Mouse (Mus musculus) right cerebral cortex, postnatal 4 days (tissue): Measurements from ENCODE around the gene Ank3.

Experiments
- DNase-seq: peaks from one replicate; pipeline ENCODE4 v3.0.0-alpha.2; 2022

The Ank3 gene

GRCm38 (mm10) chr10:69414888-69415287 lies 16.3 kb downstream of the Ank3 start:
- no peak for DNase-seq

GRCm38 (mm10) chr10:69418716-69419115 lies 20.1 kb downstream of the Ank3 start:
- DNase-seq = no peak

- no peak for DNase-seq
Observed at GRCm38 (mm10) chr10:69420306-69420705, 21.7 kb downstream of the Ank3 start.

- DNase-seq = no peak
Observed at GRCm38 (mm10) chr10:69424051-69424450, 25.5 kb downstream of the Ank3 start.

- DNase-seq = no peak
Observed at GRCm38 (mm10) chr10:69430138-69430537, 31.6 kb downstream of the Ank3 start.

- DNase-seq = no peak
Observed at GRCm38 (mm10) chr10:69431101-69431500, 32.5 kb downstream of the Ank3 start.

- no peak for DNase-seq
Observed at GRCm38 (mm10) chr10:69435213-69435612, 36.6 kb downstream of the Ank3 start.

- DNase-seq = no peak
Observed at GRCm38 (mm10) chr10:69439449-69439848, 40.9 kb downstream of the Ank3 start.

GRCm38 (mm10) chr10:69444546-69444945 lies 46.0 kb downstream of the Ank3 start:
- no peak for DNase-seq

- no peak for DNase-seq
Observed at GRCm38 (mm10) chr10:69445951-69446350, 47.4 kb downstream of the Ank3 start.

GRCm38 (mm10) chr10:69446566-69446965 lies 48.0 kb downstream of the Ank3 start:
- DNase-seq = no peak

- no peak for DNase-seq
Observed at GRCm38 (mm10) chr10:69447308-69447707, 48.7 kb downstream of the Ank3 start.

GRCm38 (mm10) chr10:69448174-69448573 lies 49.6 kb downstream of the Ank3 start:
- DNase-seq = no peak

- DNase-seq = no peak
Observed at GRCm38 (mm10) chr10:69451006-69451405, 52.4 kb downstream of the Ank3 start.

GRCm38 (mm10) chr10:69452180-69452977 lies 53.8 kb downstream of the Ank3 start:
- peak; percentile 80 for DNase-seq

GRCm38 (mm10) chr10:69453531-69453930 lies 55.0 kb downstream of the Ank3 start:
- DNase-seq = no peak

- no peak for DNase-seq
Observed at GRCm38 (mm10) chr10:69454480-69454879, 55.9 kb downstream of the Ank3 start.

- DNase-seq = no peak
Observed at GRCm38 (mm10) chr10:69464826-69465225, 66.3 kb downstream of the Ank3 start.

GRCm38 (mm10) chr10:69465558-69466200 lies 67.1 kb downstream of the Ank3 start:
- DNase-seq = no peak

GRCm38 (mm10) chr10:69466201-69466585 lies 67.6 kb downstream of the Ank3 start:
- DNase-seq = no peak

GRCm38 (mm10) chr10:69466586-69466985 lies 68.0 kb downstream of the Ank3 start:
- no peak for DNase-seq

- DNase-seq = no peak
Observed at GRCm38 (mm10) chr10:69467182-69467581, 68.6 kb downstream of the Ank3 start.

GRCm38 (mm10) chr10:69471841-69472240 lies 73.3 kb downstream of the Ank3 start:
- DNase-seq = no peak

- no peak for DNase-seq
Observed at GRCm38 (mm10) chr10:69476871-69477270, 78.3 kb downstream of the Ank3 start.

GRCm38 (mm10) chr10:69477656-69478055 lies 79.1 kb downstream of the Ank3 start:
- DNase-seq = no peak
